Mouse (Mus musculus): Measurements from ENCODE around the gene Pacrg.

GRCm38 (mm10) chr17:10784401-10784920, 55.6 kb downstream of the Pacrg start:
- no peak for TF ChIP-seq CTCF (IDR thresholded peaks at IDR 0.05 in 2 of 3, conservative IDR thresholded peaks at IDR 0.05 in 1 of 3; ENCODE audit: control insufficient read depth in 1 of 3, insufficient read depth in 1 of 3, low read depth in 2 of 3, low read length in 3 of 3, poor library complexity in 1 of 3, severe bottlenecking in 1 of 3)
- no peak for TF ChIP-seq POLR2AphosphoS5 (IDR thresholded peaks at IDR 0.05; ENCODE audit: borderline replicate concordance, low read depth, low read length)
- no peak for TF ChIP-seq ZKSCAN1 (IDR thresholded peaks at IDR 0.05; ENCODE audit: low read depth, low read length)
- no peak for TF ChIP-seq MAFK (IDR thresholded peaks at IDR 0.05; ENCODE audit: borderline replicate concordance, low read depth, low read length)
- no peak for TF ChIP-seq USF1 (IDR thresholded peaks at IDR 0.05; ENCODE audit: low read depth, low read length)
- no peak for TF ChIP-seq ZC3H11A (IDR thresholded peaks at IDR 0.05; ENCODE audit: low read depth, low read length)
- no peak for TF ChIP-seq POLR2A (IDR thresholded peaks at IDR 0.05; ENCODE audit: control insufficient read depth in 1 of 2, insufficient read depth in 1 of 2, low read depth in 1 of 2, low read length in 2 of 2, poor library complexity in 1 of 2)
- no peak for TF ChIP-seq SMC3 (IDR thresholded peaks at IDR 0.05; ENCODE audit: low read depth, low read length)
- no peak for TF ChIP-seq MYC (IDR thresholded peaks at IDR 0.05; ENCODE audit: low read depth, low read length)
- TF ChIP-seq CHD2 (IDR thresholded peaks at IDR 0.05; ENCODE audit: low read length): no peak
- TF ChIP-seq E2F4 (IDR thresholded peaks at IDR 0.05; ENCODE audit: borderline replicate concordance, low read depth, low read length): no peak

Measured in MEL (cell line).